Mouse (Mus musculus): ENCODE measurements around the gene Herpud2. TPM values are rescaled to one million over a fixed set of nuclear protein-coding genes. Genes with fewer than 3 reads are reported as not detected.

Gene Herpud2
- polyA plus RNA-seq, 1 experiment from 2014 or later: 37.4 TPM

GRCm38 (mm10) chr9:25075977-25076376, 75.6 kb downstream of the Herpud2 start:
- no peak overlapping the region for H3K9ac ChIP-seq (replicated peaks)
- no peak overlapping the region for H3K4me3 ChIP-seq (replicated peaks)
- no peaks in the 10 kb centered on the region for H3K36me3 ChIP-seq
- 84% methylated on average over 3 of the region's 3 CpGs for WGBS
- H3K4me1 ChIP-seq (replicated peaks): no peaks in the 10 kb centered on the region
- no peaks in the 10 kb centered on the region for H3K9me3 ChIP-seq
- H3K27ac ChIP-seq: no peak overlapping the region
- ATAC-seq: no peak
- H3K27me3 ChIP-seq: no peaks in the 10 kb centered on the region
- no peak overlapping the region for H3K4me2 ChIP-seq (replicated peaks)

- no peak overlapping the region for H3K4me2 ChIP-seq (replicated peaks)
- H3K36me3 ChIP-seq: no peaks in the 10 kb centered on the region
- ATAC-seq: no peak
- H3K9ac ChIP-seq (replicated peaks): no peak overlapping the region
- no peaks in the 10 kb centered on the region for H3K27me3 ChIP-seq
- no peaks in the 10 kb centered on the region for H3K4me1 ChIP-seq (replicated peaks)
- 74% methylated on average over 1 of the region's 1 CpGs for WGBS
- H3K27ac ChIP-seq: no peak overlapping the region
- H3K9me3 ChIP-seq: no peaks in the 10 kb centered on the region
- H3K4me3 ChIP-seq (replicated peaks): no peak overlapping the region
Observed at GRCm38 (mm10) chr9:25072666-25073065, 79.0 kb downstream of the Herpud2 start.

DNA sequence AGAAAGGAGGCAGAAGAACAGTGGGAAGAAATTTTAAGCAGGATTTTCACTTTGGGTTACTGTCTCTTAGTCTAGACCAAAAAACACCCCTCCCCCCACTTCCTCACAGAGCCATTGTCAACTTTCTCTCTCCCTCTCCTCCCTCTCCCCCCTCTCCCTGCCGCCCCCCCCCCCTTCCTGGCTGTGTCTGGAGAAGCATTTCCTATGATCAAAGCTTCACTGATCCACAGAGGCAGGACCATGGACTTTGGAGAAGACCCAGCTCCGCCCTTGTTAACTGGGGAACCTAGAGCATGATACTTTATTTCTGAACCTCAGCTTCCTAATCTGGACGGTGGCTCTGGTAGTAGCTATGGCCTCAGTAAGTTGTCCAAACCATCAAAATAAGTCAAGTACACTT, 92.9 kb downstream of the Herpud2 start:
- no peaks in the 10 kb centered on the region for H3K9me3 ChIP-seq
- no peak overlapping the region for H3K9ac ChIP-seq (replicated peaks)
- no peak overlapping the region for H3K27ac ChIP-seq
- no peaks in the 10 kb centered on the region for H3K36me3 ChIP-seq
- H3K4me1 ChIP-seq (replicated peaks): 0 out of 2 replicates have a peak, but pooled peaks cover 4% of the 10 kb centered on the region
- no peak for ATAC-seq
- 64% methylated on average over 2 of the region's 3 CpGs for WGBS
- H3K27me3 ChIP-seq: no peaks in the 10 kb centered on the region
- H3K4me2 ChIP-seq (replicated peaks): no peak overlapping the region
- H3K4me3 ChIP-seq (replicated peaks): no peak overlapping the region

Other genes with a start within 250 kb of the Herpud2 start
- gene Gm10181, start 62.4 kb downstream of the Herpud2 start, polyA plus RNA-seq (2015; fragmentation: Nextera tagmentation; extraction: Ambion mirVana): not detected in 2 replicates
- 256 and 277 TPM in 2 replicates for gene Sept7, start 100.6 kb upstream of the Herpud2 start, polyA plus RNA-seq (2015; fragmentation: Nextera tagmentation; extraction: Ambion mirVana)